Mouse (Mus musculus): ENCODE results near the gene Srgap1. TPM values are rescaled to one million over a fixed set of nuclear protein-coding genes. Genes with fewer than 3 reads are reported as not detected.

The Srgap1 gene
- polyA plus RNA-seq, 1 experiment: 8.8 TPM

- DNase-seq (ENCODE audit: extremely low spot score in 1 of 2, low spot score in 1 of 2): no peak
These were observed 157.1 kb downstream of the Srgap1 start for GRCm38 (mm10) chr10:121890061-121890460.

GRCm38 (mm10) chr10:121886805-121887204, 160.3 kb downstream of the Srgap1 start:
- DNase-seq (ENCODE audit: extremely low spot score in 1 of 2, low spot score in 1 of 2): peak; percentile 10 to 68

- no peak for DNase-seq (ENCODE audit: extremely low spot score in 1 of 2, low spot score in 1 of 2)
These were observed 161.4 kb downstream of the Srgap1 start for GRCm38 (mm10) chr10:121885512-121886218.

GRCm38 (mm10) chr10:121882461-121882860, 164.7 kb downstream of the Srgap1 start:
- DNase-seq (ENCODE audit: extremely low spot score in 1 of 2, low spot score in 1 of 2): no peak

GRCm38 (mm10) chr10:121878855-121879254, 168.3 kb downstream of the Srgap1 start:
- DNase-seq (ENCODE audit: extremely low spot score in 1 of 2, low spot score in 1 of 2): no peak

GRCm38 (mm10) chr10:121877906-121878305, 169.2 kb downstream of the Srgap1 start:
- DNase-seq (ENCODE audit: extremely low spot score in 1 of 2, low spot score in 1 of 2): no peak

- peak in 1 of 2 experiments; percentile 17 for DNase-seq (ENCODE audit: extremely low spot score in 1 of 2, low spot score in 1 of 2)
These were observed 174.0 kb downstream of the Srgap1 start for GRCm38 (mm10) chr10:121873063-121873489.

GRCm38 (mm10) chr10:121869941-121870340, 177.2 kb downstream of the Srgap1 start:
- no peak for DNase-seq (ENCODE audit: extremely low spot score in 1 of 2, low spot score in 1 of 2)

- DNase-seq (ENCODE audit: extremely low spot score in 1 of 2, low spot score in 1 of 2): no peak
These were observed 178.9 kb downstream of the Srgap1 start for GRCm38 (mm10) chr10:121868255-121868654.

- no peak for DNase-seq (ENCODE audit: extremely low spot score in 1 of 2, low spot score in 1 of 2)
These were observed 181.4 kb downstream of the Srgap1 start for GRCm38 (mm10) chr10:121865503-121866239.

GRCm38 (mm10) chr10:121860924-121861323, 186.2 kb downstream of the Srgap1 start:
- no peak for DNase-seq (ENCODE audit: extremely low spot score in 1 of 2, low spot score in 1 of 2)

GRCm38 (mm10) chr10:121859803-121860571, 187.1 kb downstream of the Srgap1 start:
- no peak for DNase-seq (ENCODE audit: extremely low spot score in 1 of 2, low spot score in 1 of 2)

GRCm38 (mm10) chr10:121858911-121859310, 188.2 kb downstream of the Srgap1 start:
- DNase-seq (ENCODE audit: extremely low spot score in 1 of 2, low spot score in 1 of 2): peak in 1 of 2 experiments; percentile 17

GRCm38 (mm10) chr10:121858086-121858485, 189.0 kb downstream of the Srgap1 start:
- no peak for DNase-seq (ENCODE audit: extremely low spot score in 1 of 2, low spot score in 1 of 2)

GRCm38 (mm10) chr10:121855863-121856446, 191.2 kb downstream of the Srgap1 start:
- no peak for DNase-seq (ENCODE audit: extremely low spot score in 1 of 2, low spot score in 1 of 2)

GRCm38 (mm10) chr10:121853385-121853808, 193.7 kb downstream of the Srgap1 start:
- DNase-seq (ENCODE audit: extremely low spot score in 1 of 2, low spot score in 1 of 2): no peak

- DNase-seq (ENCODE audit: extremely low spot score in 1 of 2, low spot score in 1 of 2): no peak
These were observed 197.6 kb downstream of the Srgap1 start for GRCm38 (mm10) chr10:121849496-121849895.

GRCm38 (mm10) chr10:121845677-121846076, 201.4 kb downstream of the Srgap1 start:
- no peak for DNase-seq (ENCODE audit: extremely low spot score in 1 of 2, low spot score in 1 of 2)

GRCm38 (mm10) chr10:121837166-121837898, 209.8 kb downstream of the Srgap1 start:
- no peak for DNase-seq (ENCODE audit: extremely low spot score in 1 of 2, low spot score in 1 of 2)

Data from frontal cortex, adult 2 months (tissue).